ENCODE assay signal across 9 mouse cellular contexts in the genomic region with DNA sequence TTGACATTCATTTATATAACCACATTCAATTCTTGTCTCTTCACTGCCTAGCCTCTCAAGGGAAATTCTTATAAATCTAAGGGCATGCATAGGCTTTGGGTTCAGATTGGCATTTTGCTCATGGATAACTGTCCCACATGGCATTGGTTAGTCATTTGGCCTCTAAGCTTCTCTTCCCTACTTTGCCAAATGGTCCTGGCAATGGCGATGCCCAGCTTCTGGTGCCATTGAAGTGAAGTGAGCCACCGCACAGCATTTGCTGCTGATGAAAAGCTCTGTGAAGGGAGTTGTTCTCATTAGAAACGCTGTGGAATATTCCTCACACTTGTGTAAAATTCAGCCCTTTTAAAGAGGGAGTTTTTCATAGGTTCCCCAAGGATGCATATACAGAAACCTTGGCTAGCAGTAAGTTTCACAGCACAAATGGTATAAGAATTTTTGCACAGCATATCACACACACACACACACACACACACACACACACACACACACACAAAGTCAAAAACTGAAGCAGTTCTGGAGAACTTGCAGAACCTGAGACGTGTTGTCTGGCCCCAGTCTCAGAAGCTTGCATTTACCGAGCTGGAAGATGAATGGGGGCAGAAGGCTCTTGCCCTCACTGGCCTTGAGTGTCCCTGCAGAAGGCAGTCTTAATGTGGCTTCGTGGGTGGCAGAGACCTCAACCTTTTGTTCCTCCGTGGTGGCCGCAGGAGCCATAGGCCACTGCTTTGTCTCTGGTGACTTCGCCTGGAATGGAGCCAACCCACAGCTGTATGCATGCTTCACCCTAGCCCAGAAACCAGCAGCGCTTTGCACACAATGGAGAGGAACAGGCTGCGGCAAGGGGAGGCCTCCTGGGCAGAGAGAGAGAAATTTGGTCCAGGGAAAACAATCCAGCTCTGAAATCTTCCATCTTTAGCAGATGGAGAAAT. TPM values are rescaled to one million over a fixed set of nuclear protein-coding genes. Genes with fewer than 3 reads are reported as not detected.
DNase-seq lines count a peak whose midpoint lies in the region; ATAC-seq lines count a peak whose summit lies in the region.
"Had no signal": no experiment of that assay in that cellular context is flagged by ENCODE, and none has a peak within 500 bp of the region (broad histone marks: within the 10 kb centered on the region; RNA-seq: fewer than 3 reads in every experiment).

No protein-coding gene starts in this region.

- no peak for DNase-seq in forebrain, embryonic 10.5 days (ENCODE audit: extremely low spot score, low spot score)
- DNase-seq in 3T3-L1 (ENCODE audit: low read depth, low spot score) = peak; percentile 77
- peak; percentile 87 for DNase-seq in embryonic facial prominence, embryonic 14.5 days (ENCODE audit: low spot score)
- peak; percentile 20 to 24 for DNase-seq in kidney, adult 8-10 months
- DNase-seq in right cerebral cortex, postnatal 36 days (ENCODE audit: low spot score in 2 of 2) = no peak

- peaks cover 24% of the 10 kb centered on the region for H3K4me1 ChIP-seq in forebrain, embryonic 10.5 days
- peaks cover 13% of the 10 kb centered on the region for H3K4me1 ChIP-seq in forebrain, embryonic 12.5 days
- H3K4me1 ChIP-seq in embryonic facial prominence, embryonic 14.5 days (ENCODE audit: control insufficient read depth, insufficient read depth, low read length) = peaks cover 27% of the 10 kb centered on the region
- H3K4me1 ChIP-seq in midbrain, embryonic 12.5 days = peaks cover 19% of the 10 kb centered on the region

- ATAC-seq in forebrain, embryonic 12.5 days (ENCODE audit: low FRiP score) = no peak
- ATAC-seq in embryonic facial prominence, embryonic 14.5 days (ENCODE audit: low read depth) = peak; percentile 66
- ATAC-seq in midbrain, embryonic 12.5 days (ENCODE audit: low FRiP score, low read depth) = peak; percentile 70; the same call in 1 of the 2 replicates
- no peak for ATAC-seq in CD4-positive, CD25-positive, alpha-beta regulatory T cell, adult 4 months

- no peak overlapping the region for H3K4me2 ChIP-seq in forebrain, embryonic 12.5 days
- H3K4me2 ChIP-seq in embryonic facial prominence, embryonic 14.5 days (ENCODE audit: low read depth, low read length) = no peak overlapping the region
- H3K4me2 ChIP-seq in midbrain, embryonic 12.5 days (replicated peaks) = no peak overlapping the region

- H3K27me3 ChIP-seq in forebrain, embryonic 10.5 days (ENCODE audit: poor library complexity, severe bottlenecking) = peaks cover 36% of the 10 kb centered on the region
- H3K27me3 ChIP-seq in forebrain, embryonic 12.5 days = no peaks in the 10 kb centered on the region; the same call in 1 of the 2 replicates
- no peaks in the 10 kb centered on the region for H3K27me3 ChIP-seq in embryonic facial prominence, embryonic 14.5 days (replicated peaks; ENCODE audit: control insufficient read depth, insufficient read depth, low read length)
- H3K27me3 ChIP-seq in midbrain, embryonic 12.5 days = peaks cover 16% of the 10 kb centered on the region

- WGBS in forebrain, embryonic 10.5 days = 41% methylated on average over 11 of the region's 11 CpGs
- 30% methylated on average over 11 of the region's 11 CpGs for WGBS in forebrain, embryonic 12.5 days
- 34% methylated on average over 11 of the region's 11 CpGs for whole genome bisulfite sequencing in embryonic facial prominence, embryonic 14.5 days
- 27% methylated on average over 11 of the region's 11 CpGs for WGBS in midbrain, embryonic 12.5 days

- no peak overlapping the region for H3K4me3 ChIP-seq in forebrain, embryonic 10.5 days
- no peak overlapping the region for H3K4me3 ChIP-seq in forebrain, embryonic 12.5 days (replicated peaks)
- no peak overlapping the region for H3K4me3 ChIP-seq in embryonic facial prominence, embryonic 14.5 days (ENCODE audit: low read depth, low read length)
- no peak overlapping the region for H3K4me3 ChIP-seq in midbrain, embryonic 12.5 days

- peak overlapping the region; percentile 57; the same call in 1 of the 2 replicates for H3K27ac ChIP-seq in forebrain, embryonic 10.5 days
- H3K27ac ChIP-seq in forebrain, embryonic 12.5 days = no peak overlapping the region
- peak overlapping the region; percentile 81 for H3K27ac ChIP-seq in embryonic facial prominence, embryonic 14.5 days (replicated peaks; ENCODE audit: low read depth, low read length)
- H3K27ac ChIP-seq in midbrain, embryonic 12.5 days (replicated peaks) = peak overlapping the region; percentile 35; the same call in 1 of the 2 replicates

- no peaks in the 10 kb centered on the region for H3K9me3 ChIP-seq in forebrain, embryonic 10.5 days
- H3K9me3 ChIP-seq in forebrain, embryonic 12.5 days = no peaks in the 10 kb centered on the region
- H3K9me3 ChIP-seq in embryonic facial prominence, embryonic 14.5 days (ENCODE audit: control insufficient read depth, low read length) = no peaks in the 10 kb centered on the region
- H3K9me3 ChIP-seq in midbrain, embryonic 12.5 days = no peaks in the 10 kb centered on the region

- no peak overlapping the region for H3K9ac ChIP-seq in forebrain, embryonic 12.5 days
- no peak overlapping the region for H3K9ac ChIP-seq in embryonic facial prominence, embryonic 14.5 days (ENCODE audit: low read depth, low read length)
- H3K9ac ChIP-seq in midbrain, embryonic 12.5 days (replicated peaks) = no peak overlapping the region

- no peaks in the 10 kb centered on the region for H3K36me3 ChIP-seq in forebrain, embryonic 10.5 days (replicated peaks)
- no peaks in the 10 kb centered on the region for H3K36me3 ChIP-seq in forebrain, embryonic 12.5 days (replicated peaks)
- no peaks in the 10 kb centered on the region for H3K36me3 ChIP-seq in embryonic facial prominence, embryonic 14.5 days (ENCODE audit: control insufficient read depth, insufficient read depth, low read length)
- no peaks in the 10 kb centered on the region for H3K36me3 ChIP-seq in midbrain, embryonic 12.5 days

RNA-seq across cellular contexts. Expression of a gene that starts 21.8 kb away (rescaled TPM):
- 5.6 and 5.8 TPM in 2 replicates for polyA plus RNA-seq in forebrain, embryonic 10.5 days (2016; fragmentation: Nextera tagmentation; extraction: Ambion mirVana)
- polyA plus RNA-seq in forebrain, embryonic 12.5 days (2016; fragmentation: Nextera tagmentation; extraction: Ambion mirVana) = 5.3 and 7.2 TPM in 2 replicates
- 73.3 and 79.1 TPM in 2 replicates for polyA plus RNA-seq in embryonic facial prominence, embryonic 14.5 days (2014; fragmentation: Nextera tagmentation; extraction: Ambion mirVana)
- 6.6 and 10.7 TPM in 2 replicates for polyA plus RNA-seq in midbrain, embryonic 12.5 days (2016; fragmentation: Nextera tagmentation; extraction: Ambion mirVana)
- polyA plus RNA-seq in CD4-positive, CD25-positive, alpha-beta regulatory T cell, adult 4 months (2017; shearing (Covaris generic)) = under 1 TPM; 0.34 to 0.78 TPM

RNA-seq across cellular contexts. Expression of a gene that starts 23.1 kb away (rescaled TPM):
- polyA plus RNA-seq in forebrain, embryonic 10.5 days (2016; fragmentation: Nextera tagmentation; extraction: Ambion mirVana) = not detected in 2 replicates
- polyA plus RNA-seq in forebrain, embryonic 12.5 days (2016; fragmentation: Nextera tagmentation; extraction: Ambion mirVana) = not detected in 2 replicates
- not detected in 2 replicates for polyA plus RNA-seq in embryonic facial prominence, embryonic 14.5 days (2014; fragmentation: Nextera tagmentation; extraction: Ambion mirVana)
- not detected in 2 replicates for polyA plus RNA-seq in midbrain, embryonic 12.5 days (2016; fragmentation: Nextera tagmentation; extraction: Ambion mirVana)
- polyA plus RNA-seq in CD4-positive, CD25-positive, alpha-beta regulatory T cell, adult 4 months (2017; shearing (Covaris generic)) = not detected
- polyA plus RNA-seq: liver, embryonic 16.5 days had no signal

Comparison
In these comparisons a context has a peak if more than half of its experiments do, and no peak if none do; other contexts are left out.
1. DNase-seq: peak in 3T3-L1 (single experiment), embryonic facial prominence, embryonic 14.5 days (single experiment) and kidney, adult 8-10 months (2 of 2); none in forebrain, embryonic 10.5 days (single experiment) and right cerebral cortex, postnatal 36 days (0 of 2).
2. ATAC-seq: peak in embryonic facial prominence, embryonic 14.5 days (single experiment) and midbrain, embryonic 12.5 days (single experiment); none in forebrain, embryonic 12.5 days (single experiment) and CD4-positive, CD25-positive, alpha-beta regulatory T cell, adult 4 months (single experiment).